Mouse (Mus musculus): ENCODE measurements at regions not wholly inside any gene's neighbourhood (a gene's known extent, or its start where the extent isn't known, plus 50 kb on each side); places are given as distances from the start of the nearest gene placed in this dataset.

GRCm38 (mm10) chr8:80290311-80290710 lies 203.3 kb upstream of the Gypa start:
- Histone ChIP-seq H3K27me3 (replicated peaks; ENCODE audit: control insufficient read depth, insufficient read depth, low read length) (no peaks in the 10 kb centered on the region), H3K4me1 (replicated peaks; ENCODE audit: control insufficient read depth, insufficient read depth, low read length) (no peaks in the 10 kb centered on the region), H3K27ac (ENCODE audit: low read depth, low read length) (no peak overlapping the region), H3K9me3 (ENCODE audit: control insufficient read depth, low read length) (no peaks in the 10 kb centered on the region), H3K4me2 (no peak overlapping the region), H3K9ac (ENCODE audit: low read depth, low read length) (no peak overlapping the region), H3K36me3 (ENCODE audit: control insufficient read depth, insufficient read depth, low read length) (no peaks in the 10 kb centered on the region), H3K4me3 (ENCODE audit: low read depth, low read length) (no peak overlapping the region)
- ATAC-seq (replicated peaks; ENCODE audit: low FRiP score) = no peak
- DNase-seq (ENCODE audit: low spot score) = no peak
- 72% methylated on average over 1 of the region's 1 CpGs for WGBS

GRCm38 (mm10) chr8:80289282-80289681 lies 204.3 kb upstream of the Gypa start:
- Histone ChIP-seq H3K9me3 (ENCODE audit: control insufficient read depth, low read length) (no peaks in the 10 kb centered on the region), H3K4me2 (no peak overlapping the region), H3K27ac (ENCODE audit: low read depth, low read length) (no peak overlapping the region), H3K36me3 (ENCODE audit: control insufficient read depth, insufficient read depth, low read length) (no peaks in the 10 kb centered on the region), H3K27me3 (replicated peaks; ENCODE audit: control insufficient read depth, insufficient read depth, low read length) (no peaks in the 10 kb centered on the region), H3K4me1 (replicated peaks; ENCODE audit: control insufficient read depth, insufficient read depth, low read length) (no peaks in the 10 kb centered on the region), H3K4me3 (ENCODE audit: low read depth, low read length) (no peak overlapping the region), H3K9ac (ENCODE audit: low read depth, low read length) (no peak overlapping the region)
- 70% methylated on average over 6 of the region's 6 CpGs for WGBS
- ATAC-seq (replicated peaks; ENCODE audit: low FRiP score) = no peak
- no peak for DNase-seq (ENCODE audit: low spot score)

GRCm38 (mm10) chr8:80268910-80269460 lies 211.2 kb upstream of the Hhip start:
- Histone ChIP-seq H3K9me3 (ENCODE audit: control insufficient read depth, low read length) (no peaks in the 10 kb centered on the region), H3K4me1 (replicated peaks; ENCODE audit: control insufficient read depth, insufficient read depth, low read length) (no peaks in the 10 kb centered on the region), H3K27ac (ENCODE audit: low read depth, low read length) (no peak overlapping the region), H3K36me3 (ENCODE audit: control insufficient read depth, insufficient read depth, low read length) (no peaks in the 10 kb centered on the region), H3K4me2 (no peak overlapping the region), H3K9ac (ENCODE audit: low read depth, low read length) (no peak overlapping the region), H3K4me3 (ENCODE audit: low read depth, low read length) (no peak overlapping the region), H3K27me3 (replicated peaks; ENCODE audit: control insufficient read depth, insufficient read depth, low read length) (no peaks in the 10 kb centered on the region)
- no peak for DNase-seq (ENCODE audit: low spot score)
- WGBS = 84% methylated on average over 7 of the region's 7 CpGs
- ATAC-seq (replicated peaks; ENCODE audit: low FRiP score) = no peak

GRCm38 (mm10) chr8:80264915-80265314 lies 207.1 kb upstream of the Hhip start:
- no peaks in the 10 kb centered on the region for H3K36me3 ChIP-seq (ENCODE audit: control insufficient read depth, insufficient read depth, low read length)
- ATAC-seq (replicated peaks; ENCODE audit: low FRiP score) (no peak), DNase-seq (ENCODE audit: low spot score) (no peak)
- 73% methylated on average over 2 of the region's 2 CpGs for WGBS
- no peaks in the 10 kb centered on the region for H3K9me3 ChIP-seq (ENCODE audit: control insufficient read depth, low read length)
- no peak overlapping the region for H3K9ac ChIP-seq (ENCODE audit: low read depth, low read length)
- H3K4me3 ChIP-seq (ENCODE audit: low read depth, low read length) = no peak overlapping the region
- no peaks in the 10 kb centered on the region for H3K4me1 ChIP-seq (replicated peaks; ENCODE audit: control insufficient read depth, insufficient read depth, low read length)
- H3K4me2 ChIP-seq = no peak overlapping the region
- H3K27me3 ChIP-seq (replicated peaks; ENCODE audit: control insufficient read depth, insufficient read depth, low read length) = no peaks in the 10 kb centered on the region
- no peak overlapping the region for H3K27ac ChIP-seq (ENCODE audit: low read depth, low read length)

- Histone ChIP-seq H3K4me2 (no peak overlapping the region), H3K4me3 (ENCODE audit: low read depth, low read length) (no peak overlapping the region), H3K9ac (ENCODE audit: low read depth, low read length) (no peak overlapping the region), H3K27me3 (replicated peaks; ENCODE audit: control insufficient read depth, insufficient read depth, low read length) (no peaks in the 10 kb centered on the region), H3K36me3 (ENCODE audit: control insufficient read depth, insufficient read depth, low read length) (no peaks in the 10 kb centered on the region), H3K9me3 (ENCODE audit: control insufficient read depth, low read length) (no peaks in the 10 kb centered on the region), H3K4me1 (replicated peaks; ENCODE audit: control insufficient read depth, insufficient read depth, low read length) (no peaks in the 10 kb centered on the region), H3K27ac (ENCODE audit: low read depth, low read length) (no peak overlapping the region)
- ATAC-seq (replicated peaks; ENCODE audit: low FRiP score) (no peak), DNase-seq (ENCODE audit: low spot score) (no peak)
- 77% methylated on average over 11 of the region's 11 CpGs for WGBS
Measured at GRCm38 (mm10) chr8:80263468-80263945, 205.7 kb upstream of the Hhip start.

GRCm38 (mm10) chr8:80262911-80263310 lies 205.1 kb upstream of the Hhip start:
- H3K27ac ChIP-seq (ENCODE audit: low read depth, low read length) = no peak overlapping the region
- DNase-seq (ENCODE audit: low spot score) (no peak), ATAC-seq (replicated peaks; ENCODE audit: low FRiP score) (no peak)
- H3K9me3 ChIP-seq (ENCODE audit: control insufficient read depth, low read length) = no peaks in the 10 kb centered on the region
- no peaks in the 10 kb centered on the region for H3K36me3 ChIP-seq (ENCODE audit: control insufficient read depth, insufficient read depth, low read length)
- no peak overlapping the region for H3K4me3 ChIP-seq (ENCODE audit: low read depth, low read length)
- H3K4me1 ChIP-seq (replicated peaks; ENCODE audit: control insufficient read depth, insufficient read depth, low read length) = no peaks in the 10 kb centered on the region
- H3K9ac ChIP-seq (ENCODE audit: low read depth, low read length) = no peak overlapping the region
- H3K27me3 ChIP-seq (replicated peaks; ENCODE audit: control insufficient read depth, insufficient read depth, low read length) = no peaks in the 10 kb centered on the region
- WGBS = 59% methylated on average over 3 of the region's 3 CpGs
- H3K4me2 ChIP-seq = no peak overlapping the region

- Histone ChIP-seq H3K9ac (ENCODE audit: low read depth, low read length) (no peak overlapping the region), H3K4me3 (ENCODE audit: low read depth, low read length) (no peak overlapping the region), H3K9me3 (ENCODE audit: control insufficient read depth, low read length) (no peaks in the 10 kb centered on the region), H3K27ac (ENCODE audit: low read depth, low read length) (no peak overlapping the region), H3K4me1 (replicated peaks; ENCODE audit: control insufficient read depth, insufficient read depth, low read length) (no peaks in the 10 kb centered on the region), H3K36me3 (ENCODE audit: control insufficient read depth, insufficient read depth, low read length) (no peaks in the 10 kb centered on the region), H3K27me3 (replicated peaks; ENCODE audit: control insufficient read depth, insufficient read depth, low read length) (no peaks in the 10 kb centered on the region), H3K4me2 (no peak overlapping the region)
- DNase-seq (ENCODE audit: low spot score) = no peak
- 36% methylated on average over 4 of the region's 4 CpGs for WGBS
- ATAC-seq (replicated peaks; ENCODE audit: low FRiP score) = no peak
Measured at GRCm38 (mm10) chr8:80253541-80253940, 195.7 kb upstream of the Hhip start.

GRCm38 (mm10) chr8:80251595-80251994 lies 193.8 kb upstream of the Hhip start:
- DNase-seq (ENCODE audit: low spot score) = no peak
- no peaks in the 10 kb centered on the region for H3K36me3 ChIP-seq (ENCODE audit: control insufficient read depth, insufficient read depth, low read length)
- no peak overlapping the region for H3K4me2 ChIP-seq
- H3K4me1 ChIP-seq (replicated peaks; ENCODE audit: control insufficient read depth, insufficient read depth, low read length) = no peaks in the 10 kb centered on the region
- no peaks in the 10 kb centered on the region for H3K9me3 ChIP-seq (ENCODE audit: control insufficient read depth, low read length)
- no peak overlapping the region for H3K9ac ChIP-seq (ENCODE audit: low read depth, low read length)
- ATAC-seq (replicated peaks; ENCODE audit: low FRiP score) = no peak
- no peak overlapping the region for H3K4me3 ChIP-seq (ENCODE audit: low read depth, low read length)
- H3K27ac ChIP-seq (ENCODE audit: low read depth, low read length) = no peak overlapping the region
- WGBS = 37% methylated on average over 3 of the region's 3 CpGs
- H3K27me3 ChIP-seq (replicated peaks; ENCODE audit: control insufficient read depth, insufficient read depth, low read length) = no peaks in the 10 kb centered on the region

- ATAC-seq (replicated peaks; ENCODE audit: low FRiP score) (no peak), DNase-seq (ENCODE audit: low spot score) (no peak)
- no peak overlapping the region for H3K4me2 ChIP-seq
- no peaks in the 10 kb centered on the region for H3K27me3 ChIP-seq (replicated peaks; ENCODE audit: control insufficient read depth, insufficient read depth, low read length)
- H3K27ac ChIP-seq (ENCODE audit: low read depth, low read length) = no peak overlapping the region
- no peak overlapping the region for H3K4me3 ChIP-seq (ENCODE audit: low read depth, low read length)
- H3K9me3 ChIP-seq (ENCODE audit: control insufficient read depth, low read length) = no peaks in the 10 kb centered on the region
- 78% methylated on average over 7 of the region's 7 CpGs for WGBS
- no peak overlapping the region for H3K9ac ChIP-seq (ENCODE audit: low read depth, low read length)
- H3K36me3 ChIP-seq (ENCODE audit: control insufficient read depth, insufficient read depth, low read length) = no peaks in the 10 kb centered on the region
- H3K4me1 ChIP-seq (replicated peaks; ENCODE audit: control insufficient read depth, insufficient read depth, low read length) = no peaks in the 10 kb centered on the region
Measured at GRCm38 (mm10) chr8:80250305-80251161, 192.7 kb upstream of the Hhip start.

Measured in liver, embryonic 11.5 days (tissue).